Mouse (Mus musculus): ENCODE data around the gene Ripor1. TPM values are rescaled to one million over a fixed set of nuclear protein-coding genes. Genes with fewer than 3 reads are reported as not detected.

The Ripor1 gene
- polyA plus RNA-seq, 1 experiment from 2014 or later: 44.4 TPM

DNA sequence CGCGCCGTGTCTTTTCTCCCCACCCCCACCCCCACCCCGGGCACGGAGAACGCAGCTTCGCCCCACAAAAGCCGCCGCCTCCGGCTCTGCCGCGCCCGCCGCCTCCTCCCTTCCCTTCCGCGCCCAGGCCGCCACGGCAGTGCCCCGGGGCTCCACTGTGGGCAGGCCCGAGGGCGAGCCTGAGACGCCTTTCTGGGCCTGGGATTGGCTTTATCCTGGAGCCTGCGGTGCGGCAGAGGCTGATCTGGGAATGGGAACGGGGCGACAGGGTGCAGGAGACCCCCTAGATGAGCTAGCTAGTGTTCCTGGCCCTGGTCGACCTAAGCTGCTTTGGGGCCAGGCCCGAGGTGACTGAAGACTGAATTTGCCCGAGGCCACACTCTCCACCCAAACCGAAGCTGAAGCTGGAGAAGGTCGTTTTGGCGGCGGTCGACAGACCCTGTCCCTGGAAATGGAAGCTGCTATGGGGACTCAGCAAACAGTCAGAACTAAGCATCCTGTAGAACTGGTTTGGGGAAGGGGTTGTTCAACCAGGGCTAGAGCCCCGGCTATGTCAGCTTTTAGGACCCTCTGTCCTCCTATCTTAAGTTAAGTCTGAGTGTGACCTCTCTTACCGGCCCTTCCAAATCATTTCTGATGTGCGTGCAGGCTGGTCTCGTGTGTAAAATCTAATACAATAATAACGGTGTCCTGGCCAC is 585 bp downstream of the Ripor1 start:
- no peaks in the 10 kb centered on the region for H3K27me3 ChIP-seq (ENCODE audit: insufficient read depth, low read length)
- peak overlapping the region; percentile 96 for H3K27ac ChIP-seq
- no peak for DNase-seq (ENCODE audit: low spot score)
- peak overlapping the region; percentile 82 for H3K4me2 ChIP-seq (ENCODE audit: low read length)
- peak; percentile 11; the same call in 1 of the 2 replicates for ATAC-seq (replicated peaks; ENCODE audit: low FRiP score, low read depth)
- H3K4me1 ChIP-seq (replicated peaks; ENCODE audit: insufficient read depth, low read length): peaks cover 10% of the 10 kb centered on the region; the same call in 1 of the 2 replicates
- H3K9me3 ChIP-seq (replicated peaks; ENCODE audit: low read length): no peaks in the 10 kb centered on the region
- TF ChIP-seq CTCF (IDR thresholded peaks at IDR 0.05; ENCODE audit: low read depth): no peak
- peak overlapping the region; percentile 89 for H3K9ac ChIP-seq (ENCODE audit: low read depth, low read length)
- under 1% methylated on average over 39 of the region's 39 CpGs for whole genome bisulfite sequencing
- H3K4me3 ChIP-seq (replicated peaks; ENCODE audit: low read depth, low read length): peak overlapping the region; percentile 74
- H3K36me3 ChIP-seq (ENCODE audit: insufficient read depth, low read length): no peaks in the 10 kb centered on the region

DNA sequence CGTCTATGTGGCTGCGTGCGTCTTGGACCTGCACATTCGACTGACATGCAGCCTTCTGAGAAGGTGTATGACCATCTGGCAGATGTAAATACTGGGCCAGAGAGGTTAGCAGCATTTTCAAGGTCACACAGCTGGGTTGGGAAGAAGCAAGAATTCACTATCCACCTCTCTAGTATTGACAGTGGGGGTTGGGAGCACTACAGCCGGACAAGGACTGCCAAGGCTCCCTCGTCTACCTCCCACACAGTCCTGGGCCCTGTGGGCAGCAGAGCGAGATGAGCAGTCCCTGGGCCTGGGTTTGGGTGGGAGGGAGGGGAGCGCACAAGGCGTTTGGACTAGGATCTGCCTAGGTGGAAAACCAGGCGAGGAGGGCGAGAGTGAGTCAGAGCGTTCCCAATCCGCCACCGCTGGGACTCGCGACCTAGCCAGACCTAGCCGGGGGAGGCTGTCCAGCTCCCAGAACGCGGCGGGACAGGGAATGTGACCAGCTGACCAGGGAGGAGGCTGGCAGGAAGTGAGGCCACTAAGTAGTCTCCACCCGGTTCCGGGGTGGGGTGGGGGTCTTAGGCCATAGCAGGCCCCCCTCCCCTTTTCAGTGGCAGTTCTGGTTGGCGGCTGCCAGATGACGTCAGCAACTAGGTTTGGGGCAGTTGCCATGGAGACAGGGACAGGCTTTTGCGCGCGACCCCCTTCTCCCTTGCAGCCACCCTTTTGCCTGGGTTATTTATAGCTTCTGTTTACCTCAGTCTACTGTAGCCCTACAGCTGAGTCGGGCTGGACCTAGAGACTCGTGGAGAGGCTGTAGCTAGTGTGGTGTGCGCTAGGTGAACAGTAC is 1.4 kb downstream of the Ripor1 start:
- TF ChIP-seq CTCF (IDR thresholded peaks at IDR 0.05; ENCODE audit: low read depth): no peak
- H3K4me1 ChIP-seq (replicated peaks; ENCODE audit: insufficient read depth, low read length): peaks cover 10% of the 10 kb centered on the region; the same call in 1 of the 2 replicates
- H3K27ac ChIP-seq: peak overlapping the region; percentile 96
- ATAC-seq (replicated peaks; ENCODE audit: low FRiP score, low read depth): peak; percentile 83
- H3K4me3 ChIP-seq (replicated peaks; ENCODE audit: low read depth, low read length): peak overlapping the region; percentile 74
- no peaks in the 10 kb centered on the region for H3K9me3 ChIP-seq (replicated peaks; ENCODE audit: low read length)
- no peaks in the 10 kb centered on the region for H3K36me3 ChIP-seq (ENCODE audit: insufficient read depth, low read length)
- WGBS: under 1% methylated on average over 30 of the region's 30 CpGs
- peak overlapping the region; percentile 89 for H3K9ac ChIP-seq (ENCODE audit: low read depth, low read length)
- peak overlapping the region; percentile 82 for H3K4me2 ChIP-seq (ENCODE audit: low read length)
- DNase-seq (ENCODE audit: low spot score): peak; percentile 94
- no peaks in the 10 kb centered on the region for H3K27me3 ChIP-seq (ENCODE audit: insufficient read depth, low read length)

DNA sequence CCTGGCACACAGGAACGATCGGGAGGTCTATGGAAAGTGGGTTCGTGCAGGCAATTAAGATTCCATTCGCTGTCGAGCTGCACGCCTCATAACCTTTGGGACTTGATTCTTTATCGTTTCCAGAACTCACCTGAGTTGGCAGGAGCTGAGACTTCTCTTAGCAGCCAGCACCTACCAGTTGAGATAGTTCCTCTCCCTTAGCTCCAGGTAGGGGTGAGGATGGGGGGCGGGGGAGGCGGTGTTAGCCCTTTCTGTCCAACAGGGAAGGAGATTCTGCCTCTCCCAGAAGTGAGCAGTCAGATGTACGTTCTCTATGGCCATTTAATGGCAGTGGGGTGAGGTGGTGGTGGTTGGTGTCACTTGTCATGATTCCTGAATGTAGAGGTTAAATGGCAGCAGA is 2.0 kb downstream of the Ripor1 start:
- no peak for TF ChIP-seq CTCF (IDR thresholded peaks at IDR 0.05; ENCODE audit: low read depth)
- no peak for DNase-seq (ENCODE audit: low spot score)
- Histone ChIP-seq H3K36me3 (ENCODE audit: insufficient read depth, low read length) (no peaks in the 10 kb centered on the region), H3K27me3 (ENCODE audit: insufficient read depth, low read length) (no peaks in the 10 kb centered on the region), H3K4me3 (replicated peaks; ENCODE audit: low read depth, low read length) (peak overlapping the region; percentile 74), H3K27ac (peak overlapping the region; percentile 96), H3K4me2 (ENCODE audit: low read length) (peak overlapping the region; percentile 82), H3K9me3 (replicated peaks; ENCODE audit: low read length) (no peaks in the 10 kb centered on the region), H3K9ac (ENCODE audit: low read depth, low read length) (peak overlapping the region; percentile 89), H3K4me1 (replicated peaks; ENCODE audit: insufficient read depth, low read length) (peaks cover 10% of the 10 kb centered on the region; the same call in 1 of the 2 replicates)
- WGBS: 7% methylated on average over 10 of the region's 10 CpGs
- 0 out of 2 replicates have a peak, but pooled peaks have one; percentile 5 for ATAC-seq (replicated peaks; ENCODE audit: low FRiP score, low read depth)

DNA sequence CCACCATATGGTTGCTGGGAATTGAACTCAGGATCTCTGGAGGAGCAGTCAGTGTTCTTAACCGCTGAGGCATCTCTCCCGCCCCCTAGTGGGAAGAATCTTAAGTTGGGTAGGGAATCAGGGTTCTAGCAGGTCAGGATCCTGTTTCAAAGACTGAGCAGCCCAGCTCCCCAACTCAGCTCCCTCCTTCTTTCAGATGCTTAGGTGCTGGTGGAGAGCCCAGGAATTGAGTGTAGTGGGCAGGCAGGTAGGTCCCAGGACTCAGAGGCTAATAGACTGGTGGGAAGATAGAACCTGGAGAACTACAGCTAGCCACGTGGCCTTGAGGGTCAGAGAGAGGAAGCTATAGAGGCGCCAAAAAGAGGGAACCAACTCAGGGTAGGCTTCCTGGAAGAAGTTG is 2.6 kb downstream of the Ripor1 start:
- TF ChIP-seq CTCF (IDR thresholded peaks at IDR 0.05; ENCODE audit: low read depth): peak; percentile 66
- peaks cover 11% of the 10 kb centered on the region; the same call in 1 of the 2 replicates for H3K4me1 ChIP-seq (replicated peaks; ENCODE audit: insufficient read depth, low read length)
- ATAC-seq (replicated peaks; ENCODE audit: low FRiP score, low read depth) (no peak), DNase-seq (ENCODE audit: low spot score) (no peak)
- no peaks in the 10 kb centered on the region for H3K9me3 ChIP-seq (replicated peaks; ENCODE audit: low read length)
- H3K27me3 ChIP-seq (ENCODE audit: insufficient read depth, low read length): no peaks in the 10 kb centered on the region
- no peaks in the 10 kb centered on the region for H3K36me3 ChIP-seq (ENCODE audit: insufficient read depth, low read length)
- peak overlapping the region; percentile 96 for H3K27ac ChIP-seq
- H3K4me3 ChIP-seq (replicated peaks; ENCODE audit: low read depth, low read length): no peak overlapping the region
- no peak overlapping the region for H3K9ac ChIP-seq (ENCODE audit: low read depth, low read length)
- WGBS: 33% methylated on average over 4 of the region's 4 CpGs
- peak overlapping the region; percentile 82; the same call in 1 of the 2 replicates for H3K4me2 ChIP-seq (ENCODE audit: low read length)

DNA sequence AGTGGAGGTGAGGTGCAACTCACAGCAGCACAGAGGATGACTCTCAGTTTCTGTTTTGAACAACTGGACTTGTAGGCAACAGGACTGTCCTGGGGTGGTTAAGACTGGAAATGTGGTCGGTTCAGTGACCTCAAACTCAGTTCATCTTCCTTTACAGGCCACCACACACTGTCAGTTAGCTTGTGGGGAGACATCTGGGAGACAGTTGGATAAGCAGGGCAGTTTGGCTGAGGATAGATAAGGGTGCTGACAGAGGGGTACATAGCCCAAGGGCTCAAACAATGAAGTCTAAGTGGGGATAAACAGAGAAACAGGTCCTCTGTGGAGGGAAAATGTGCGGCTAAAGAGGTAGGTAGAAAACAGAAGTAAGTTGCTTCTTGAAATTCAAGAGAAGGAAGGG is 4.3 kb downstream of the Ripor1 start:
- peaks cover 21% of the 10 kb centered on the region; the same call in 1 of the 2 replicates for H3K4me1 ChIP-seq (replicated peaks; ENCODE audit: insufficient read depth, low read length)
- 73% methylated on average over 2 of the region's 2 CpGs for WGBS
- H3K9ac ChIP-seq (ENCODE audit: low read depth, low read length): no peak overlapping the region
- no peaks in the 10 kb centered on the region for H3K9me3 ChIP-seq (replicated peaks; ENCODE audit: low read length)
- ATAC-seq (replicated peaks; ENCODE audit: low FRiP score, low read depth) (no peak), DNase-seq (ENCODE audit: low spot score) (no peak)
- no peak overlapping the region for H3K4me3 ChIP-seq (replicated peaks; ENCODE audit: low read depth, low read length)
- TF ChIP-seq CTCF (IDR thresholded peaks at IDR 0.05; ENCODE audit: low read depth): no peak
- no peaks in the 10 kb centered on the region for H3K27me3 ChIP-seq (ENCODE audit: insufficient read depth, low read length)
- H3K4me2 ChIP-seq (ENCODE audit: low read length): no peak overlapping the region
- H3K36me3 ChIP-seq (ENCODE audit: insufficient read depth, low read length): no peaks in the 10 kb centered on the region
- H3K27ac ChIP-seq: no peak overlapping the region

DNA sequence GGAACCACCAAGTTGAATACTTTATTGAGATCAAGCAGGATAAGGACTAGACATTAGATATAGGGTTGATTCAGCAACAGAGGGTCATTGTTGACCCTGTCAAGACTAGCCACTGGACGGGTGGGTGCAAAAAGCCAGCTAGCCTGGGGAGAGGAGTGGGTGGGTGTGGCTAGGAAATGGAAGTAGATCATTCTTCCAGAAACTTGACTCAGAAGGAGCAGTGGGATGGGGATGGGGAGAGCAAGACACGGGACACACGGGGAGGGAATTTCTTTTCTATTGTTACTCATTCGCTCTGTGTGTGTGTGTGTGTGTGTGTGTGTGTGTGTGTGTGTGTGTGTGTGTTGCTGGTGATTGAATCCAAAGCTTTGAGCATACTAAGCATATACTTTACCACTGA is 4.7 kb downstream of the Ripor1 start:
- H3K4me1 ChIP-seq (replicated peaks; ENCODE audit: insufficient read depth, low read length): peaks cover 23% of the 10 kb centered on the region; the same call in 1 of the 2 replicates
- DNase-seq (ENCODE audit: low spot score): no peak
- no peaks in the 10 kb centered on the region for H3K9me3 ChIP-seq (replicated peaks; ENCODE audit: low read length)
- H3K4me2 ChIP-seq (ENCODE audit: low read length): no peak overlapping the region
- no peak overlapping the region for H3K27ac ChIP-seq
- no peak overlapping the region for H3K9ac ChIP-seq (ENCODE audit: low read depth, low read length)
- H3K27me3 ChIP-seq (ENCODE audit: insufficient read depth, low read length): no peaks in the 10 kb centered on the region
- H3K4me3 ChIP-seq (replicated peaks; ENCODE audit: low read depth, low read length): no peak overlapping the region
- no peak for TF ChIP-seq CTCF (IDR thresholded peaks at IDR 0.05; ENCODE audit: low read depth)
- WGBS: 31% methylated on average over 4 of the region's 4 CpGs
- no peak for ATAC-seq (replicated peaks; ENCODE audit: low FRiP score, low read depth)
- H3K36me3 ChIP-seq (ENCODE audit: insufficient read depth, low read length): no peaks in the 10 kb centered on the region

All from kidney, postnatal 0 days (tissue).